Mouse (Mus musculus) lung, adult 10 weeks (tissue): ENCODE data around the gene Gm3625. TPM values are rescaled to one million over a fixed set of nuclear protein-coding genes. Genes with fewer than 3 reads are reported as not detected.

Experiments used
- polyA plus RNA-seq: library from polyadenylated mRNA; stranded (reverse); fragments of 350-450 nt; fragmentation: Illumina TruSeq; extraction: RNeasy Lipid Tissue Mini Kit (QIAGEN cat#74804); gene quantifications from one replicate; pipeline ENCODE4 v1.2.3, GENCODE M21; 2014; ENCODE audit warnings: low read depth, low replicate concordance; ENCODE audit not compliant: insufficient read depth

The Gm3625 gene
- not detected for polyA plus RNA-seq

GRCm38 (mm10) chr12:4592541-4593165 is at the start of gene Gm3625, which contains the start of gene Itsn2:
Gm3625 (minus strand) TSS chr12:4592927.
Itsn2 (plus strand) TSS chr12:4592638.

Other genes with a start within 250 kb of the Gm3625 start
- 7.8 TPM for gene Ncoa1, start 115.7 kb downstream of the Gm3625 start, polyA plus RNA-seq
- gene Itsn2, start 289 bp downstream of the Gm3625 start, polyA plus RNA-seq = 26.6 TPM
- gene Fam228a, start 145.5 kb upstream of the Gm3625 start, polyA plus RNA-seq = not detected
- gene Pfn4, start 176.1 kb upstream of the Gm3625 start, polyA plus RNA-seq = 0.40 TPM
- 0.46 TPM for gene Fam228b, start 176.3 kb upstream of the Gm3625 start, polyA plus RNA-seq
- gene Sf3b6, start 224.6 kb upstream of the Gm3625 start, polyA plus RNA-seq = 113 TPM
- gene Fkbp1b, start 248.7 kb upstream of the Gm3625 start, polyA plus RNA-seq = 9.3 TPM